Mouse (Mus musculus) myocyte (in vitro differentiated cells): ENCODE results near the gene Wwc1.

Experiments
- POLR2A ChIP-seq: IDR thresholded peaks from one replicate; pipeline ENCODE4 v1.6.1; 2011; ENCODE audit warnings: low read depth, mild to moderate bottlenecking, control low read depth, moderate library complexity; ENCODE audit not compliant: insufficient read length
- USF1 ChIP-seq: IDR thresholded peaks from one replicate; pipeline ENCODE4 v1.6.1; 2011; ENCODE audit warnings: low read depth, mild to moderate bottlenecking, control low read depth, moderate library complexity

DNA sequence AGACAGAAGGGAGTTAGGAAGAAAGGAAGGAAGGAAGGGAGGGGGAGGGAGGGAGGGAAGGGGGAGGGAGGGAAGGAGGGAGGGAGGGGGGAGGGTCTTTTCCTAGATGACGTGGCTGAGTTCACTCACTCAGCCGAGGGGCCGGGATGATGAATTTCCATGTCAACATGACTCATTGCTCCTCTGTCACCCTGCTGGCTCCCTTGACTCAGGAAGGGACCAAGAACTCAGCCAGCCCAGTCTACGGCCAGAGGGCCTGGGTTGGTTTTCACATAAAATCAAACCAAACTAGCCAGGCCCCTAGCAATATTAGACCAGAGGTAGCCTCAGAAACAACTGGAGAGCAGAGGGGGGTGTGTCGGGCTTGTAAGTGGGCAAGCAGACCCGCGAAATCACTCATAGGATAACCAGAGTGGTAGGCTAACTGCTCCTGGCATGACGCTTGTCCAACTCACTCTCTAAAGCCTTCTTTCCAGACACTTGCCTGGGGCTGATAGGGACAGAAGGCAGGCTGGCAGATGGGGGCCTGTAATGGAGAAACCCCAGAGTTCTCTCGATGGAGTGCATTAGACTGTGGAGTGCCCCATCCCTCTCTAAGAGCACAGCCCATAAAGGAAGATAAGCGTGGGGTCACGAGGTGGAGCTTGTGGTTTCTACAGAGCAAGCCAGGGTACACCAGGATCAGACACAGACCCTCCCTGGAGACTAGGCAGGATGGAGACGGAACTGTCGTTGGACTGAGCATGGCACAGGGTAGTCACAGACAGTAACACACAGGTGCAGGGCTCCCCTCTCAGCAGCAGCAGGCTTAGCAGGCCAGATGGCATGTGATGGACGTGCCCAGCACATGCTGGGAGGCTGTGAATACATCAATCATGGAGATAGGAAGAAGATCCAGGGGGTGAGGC, 102.4 kb downstream of the Wwc1 start:
- TF ChIP-seq POLR2A (no peak), USF1 (no peak)
